Mouse (Mus musculus) midbrain, embryonic 14.5 days (tissue): ENCODE measurements around the gene Scyl3. TPM values are rescaled to one million over a fixed set of nuclear protein-coding genes. Genes with fewer than 3 reads are reported as not detected.

ENCODE experiments used
- ATAC-seq: fragments of 200-750 bp; cut with Nextera tagmentation; 2 replicates; pipeline ENCODE4 v1.8.0; 2017; ENCODE audit warnings: moderate number of reproducible peaks, moderate library complexity; ENCODE audit not compliant: low FRiP score, low TSS enrichment
- DNase-seq: peaks from one replicate; pipeline ENCODE4 v3.0.0-alpha.2; 2015
- H3K27ac ChIP-seq: fragments of 300-500 bp; sonication (generic); replicated peaks from 2 replicates; pipeline ENCODE4 v1.5.1; 2014; ENCODE audit warnings: mild to moderate bottlenecking, low read depth, low read length, moderate library complexity
- H3K27me3 ChIP-seq: fragments of 300-500 bp; sonication (generic); 2 replicates; pipeline ENCODE4 v1.6.1; 2014; ENCODE audit warnings: low read length, control low read depth, mixed read lengths; ENCODE audit not compliant: control insufficient read depth, insufficient read depth
- H3K36me3 ChIP-seq: fragments of 300-500 bp; sonication (generic); 2 replicates; pipeline ENCODE4 v1.6.1; 2014; ENCODE audit warnings: low read length, control low read depth; ENCODE audit not compliant: control insufficient read depth, insufficient read depth
- H3K4me1 ChIP-seq: fragments of 300-500 bp; sonication (generic); 2 replicates; pipeline ENCODE4 v1.6.1; 2014; ENCODE audit warnings: mild to moderate bottlenecking, antibody characterized with exemption, low read length, control low read depth; ENCODE audit not compliant: control insufficient read depth, insufficient read depth
- H3K4me2 ChIP-seq: fragments of 300-500 bp; sonication (generic); 2 replicates; pipeline ENCODE4 v1.6.1; 2014; ENCODE audit warnings: mild to moderate bottlenecking, low read length, moderate library complexity
- H3K4me3 ChIP-seq: fragments of 300-500 bp; sonication (generic); replicated peaks from 2 replicates; pipeline ENCODE4 v1.5.1; 2014; ENCODE audit warnings: low read depth, low read length
- H3K9ac ChIP-seq: fragments of 300-500 bp; sonication (generic); replicated peaks from 2 replicates; pipeline ENCODE4 v1.6.1; 2014; ENCODE audit warnings: mild to moderate bottlenecking, low read length, moderate library complexity
- H3K9me3 ChIP-seq: fragments of 300-500 bp; sonication (generic); 2 replicates; pipeline ENCODE4 v1.6.1; 2016; ENCODE audit warnings: low read length, control low read depth, mixed read lengths; ENCODE audit not compliant: control insufficient read depth
- WGBS: fragments of 180-500 bp; shearing (Covaris S2); extraction: QIAGEN DNeasy Blood & Tissue Kit; methylation state at CpG from one replicate; pipeline ENCODE4 v1.1.7; 2014; 5-methylcytosine and 5-hydroxymethylcytosine counted together
- polyA plus RNA-seq: library from polyadenylated mRNA; unstranded; fragments of >200 nt; fragmentation: Nextera tagmentation; extraction: Ambion mirVana; gene quantifications from 2 replicates; pipeline ENCODE4 v1.2.1, GENCODE M21; 2014

The Scyl3 gene
- polyA plus RNA-seq, 1 experiment from 2014 or later, result 17.5 TPM

DNA sequence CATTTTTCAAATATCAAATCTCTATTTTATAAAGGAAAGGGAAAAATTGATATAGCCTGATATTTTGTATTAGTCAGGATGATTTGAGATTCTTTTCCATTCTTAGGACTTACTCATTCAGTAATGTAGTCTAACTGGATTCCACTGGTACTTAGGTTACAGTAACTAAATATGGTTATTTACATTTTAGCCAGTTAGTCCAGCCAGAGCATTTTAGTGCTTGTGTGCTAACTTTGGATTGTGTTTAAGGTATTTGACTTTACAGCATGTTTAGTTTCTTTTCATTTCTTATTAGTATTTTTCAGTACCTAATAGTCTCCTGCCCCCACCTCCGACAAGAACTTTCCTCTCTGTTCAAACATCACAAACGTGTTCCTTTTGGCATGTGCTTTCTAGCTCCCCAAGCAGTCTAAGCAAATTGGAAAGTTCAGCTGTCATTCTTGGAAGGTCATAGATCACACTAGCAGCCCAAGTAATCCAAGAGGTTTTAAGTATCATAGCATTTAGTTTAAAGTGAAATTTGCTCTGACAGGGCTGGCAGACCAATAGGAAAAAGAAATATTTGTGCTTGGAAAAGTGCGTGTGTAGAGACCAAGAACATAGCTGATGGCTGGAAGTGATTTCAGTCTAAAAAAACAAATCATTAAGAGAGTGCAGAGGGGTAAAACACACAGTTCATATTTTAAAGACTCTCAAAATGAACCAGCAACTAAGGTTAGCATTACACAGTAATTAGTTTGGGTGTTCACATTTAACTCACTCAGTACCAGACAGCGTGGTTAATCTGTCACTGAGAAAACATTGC, 21.7 kb upstream of the Scyl3 start:
- no peak overlapping the region for H3K4me2 ChIP-seq
- no peaks in the 10 kb centered on the region for H3K27me3 ChIP-seq
- ATAC-seq (no peak), DNase-seq (no peak)
- H3K36me3 ChIP-seq, result no peaks in the 10 kb centered on the region
- no peak overlapping the region for H3K27ac ChIP-seq
- no peak overlapping the region for H3K9ac ChIP-seq
- no peaks in the 10 kb centered on the region for H3K4me1 ChIP-seq
- H3K4me3 ChIP-seq, result no peak overlapping the region
- no peaks in the 10 kb centered on the region for H3K9me3 ChIP-seq
- WGBS, result 84% methylated on average over 4 of the region's 4 CpGs

DNA sequence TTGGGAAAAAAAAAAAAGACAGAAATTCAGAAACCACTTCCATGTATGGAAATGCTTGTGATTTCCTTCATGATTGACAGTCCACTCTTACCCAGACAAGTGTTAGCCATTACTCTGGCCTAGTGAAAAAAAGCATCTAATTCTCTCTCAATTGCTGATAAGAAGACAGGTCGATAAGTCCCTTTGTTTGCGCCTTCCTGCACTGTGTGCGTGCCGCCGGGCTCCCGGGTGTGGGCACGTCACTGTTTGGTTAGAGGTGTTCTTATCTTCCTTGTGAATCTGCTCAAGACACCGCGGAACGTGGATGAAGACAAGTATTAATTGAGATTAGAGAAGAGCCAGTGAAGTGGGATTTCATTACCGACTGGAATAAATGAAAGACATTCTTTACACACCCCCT, 20.5 kb upstream of the Scyl3 start:
- Histone ChIP-seq H3K9me3 (no peaks in the 10 kb centered on the region), H3K27ac (no peak overlapping the region), H3K27me3 (no peaks in the 10 kb centered on the region), H3K9ac (no peak overlapping the region), H3K36me3 (0 out of 2 replicates have a peak, but pooled peaks cover 6% of the 10 kb centered on the region), H3K4me3 (no peak overlapping the region), H3K4me1 (no peaks in the 10 kb centered on the region), H3K4me2 (no peak overlapping the region)
- WGBS, result 60% methylated on average over 11 of the region's 11 CpGs
- peak; percentile 12 for DNase-seq
- ATAC-seq, result no peak

DNA sequence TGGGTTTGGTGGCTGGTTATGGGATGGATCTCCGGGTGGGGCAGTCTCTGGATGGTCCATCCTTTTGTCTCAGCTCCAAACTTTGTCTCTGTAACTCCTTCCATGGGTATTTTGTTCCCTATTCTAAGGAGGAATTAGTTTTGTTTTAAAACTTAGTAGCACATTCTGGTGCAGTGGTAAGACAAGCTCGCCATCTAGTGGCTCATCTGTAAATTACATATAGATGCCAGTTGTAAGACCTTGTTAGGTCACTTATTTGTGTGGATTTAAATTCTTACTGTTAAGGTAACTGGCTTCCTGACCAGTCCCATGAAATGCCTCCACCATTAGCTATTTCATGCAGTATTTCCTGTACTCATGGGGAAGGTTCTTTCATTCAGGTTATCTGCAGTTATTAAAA, 18.6 kb upstream of the Scyl3 start:
- Histone ChIP-seq H3K27ac (no peak overlapping the region), H3K4me3 (no peak overlapping the region), H3K9ac (no peak overlapping the region), H3K36me3 (0 out of 2 replicates have a peak, but pooled peaks cover 8% of the 10 kb centered on the region), H3K4me2 (no peak overlapping the region), H3K9me3 (no peaks in the 10 kb centered on the region), H3K4me1 (no peaks in the 10 kb centered on the region), H3K27me3 (no peaks in the 10 kb centered on the region)
- no peak for ATAC-seq
- WGBS, result 8% methylated on average over 2 of the region's 2 CpGs
- peak; percentile 85 for DNase-seq

DNA sequence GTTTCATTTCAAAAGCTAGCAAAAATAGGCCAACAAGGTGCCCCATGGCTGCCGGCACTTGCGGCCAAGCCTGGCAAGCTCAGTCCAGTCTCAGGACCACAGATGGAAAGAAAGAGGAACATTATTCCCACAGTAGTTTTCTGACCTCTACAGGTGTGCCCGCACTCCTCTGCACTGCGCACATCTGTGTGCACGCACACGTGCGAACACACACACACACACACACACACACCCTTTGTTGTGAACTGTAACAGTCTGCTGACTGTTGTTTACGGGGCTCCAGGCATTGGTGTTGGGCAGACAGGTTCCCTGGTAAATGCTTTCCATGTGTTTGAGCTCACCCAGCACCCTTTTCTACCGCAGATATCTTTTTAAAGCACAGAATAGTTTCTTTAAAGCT, 18.1 kb upstream of the Scyl3 start:
- 95% methylated on average over 9 of the region's 9 CpGs for WGBS
- Histone ChIP-seq H3K4me2 (no peak overlapping the region), H3K27me3 (no peaks in the 10 kb centered on the region), H3K9ac (no peak overlapping the region), H3K27ac (no peak overlapping the region), H3K9me3 (no peaks in the 10 kb centered on the region), H3K36me3 (peaks cover 11% of the 10 kb centered on the region; the same call in 1 of the 2 replicates), H3K4me3 (no peak overlapping the region), H3K4me1 (no peaks in the 10 kb centered on the region)
- ATAC-seq, result no peak
- no peak for DNase-seq

DNA sequence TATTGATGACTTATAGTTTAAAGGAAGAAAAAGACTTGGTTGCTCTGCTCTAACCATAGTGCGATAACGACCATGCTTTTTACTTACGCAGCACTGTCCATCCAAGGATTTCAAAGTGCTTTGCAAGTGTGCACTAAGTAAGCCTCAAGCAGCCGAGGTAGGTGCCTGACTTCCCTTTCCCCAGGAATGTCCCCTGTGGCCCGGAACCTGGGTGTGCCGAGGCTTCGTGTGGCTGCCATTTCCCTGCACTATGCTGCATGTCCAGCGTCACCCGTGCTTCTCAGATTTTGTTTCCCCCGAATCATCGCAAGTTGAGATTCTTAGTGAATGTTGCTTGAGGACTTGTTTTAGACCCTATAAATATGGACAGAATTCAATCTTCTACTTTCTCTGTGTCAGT, 16.9 kb upstream of the Scyl3 start:
- ATAC-seq (no peak), DNase-seq (no peak)
- Histone ChIP-seq H3K27me3 (no peaks in the 10 kb centered on the region), H3K27ac (no peak overlapping the region), H3K4me2 (no peak overlapping the region), H3K9me3 (no peaks in the 10 kb centered on the region), H3K4me1 (no peaks in the 10 kb centered on the region), H3K9ac (no peak overlapping the region), H3K36me3 (peaks cover 23% of the 10 kb centered on the region), H3K4me3 (no peak overlapping the region)
- WGBS, result 93% methylated on average over 11 of the region's 11 CpGs

DNA sequence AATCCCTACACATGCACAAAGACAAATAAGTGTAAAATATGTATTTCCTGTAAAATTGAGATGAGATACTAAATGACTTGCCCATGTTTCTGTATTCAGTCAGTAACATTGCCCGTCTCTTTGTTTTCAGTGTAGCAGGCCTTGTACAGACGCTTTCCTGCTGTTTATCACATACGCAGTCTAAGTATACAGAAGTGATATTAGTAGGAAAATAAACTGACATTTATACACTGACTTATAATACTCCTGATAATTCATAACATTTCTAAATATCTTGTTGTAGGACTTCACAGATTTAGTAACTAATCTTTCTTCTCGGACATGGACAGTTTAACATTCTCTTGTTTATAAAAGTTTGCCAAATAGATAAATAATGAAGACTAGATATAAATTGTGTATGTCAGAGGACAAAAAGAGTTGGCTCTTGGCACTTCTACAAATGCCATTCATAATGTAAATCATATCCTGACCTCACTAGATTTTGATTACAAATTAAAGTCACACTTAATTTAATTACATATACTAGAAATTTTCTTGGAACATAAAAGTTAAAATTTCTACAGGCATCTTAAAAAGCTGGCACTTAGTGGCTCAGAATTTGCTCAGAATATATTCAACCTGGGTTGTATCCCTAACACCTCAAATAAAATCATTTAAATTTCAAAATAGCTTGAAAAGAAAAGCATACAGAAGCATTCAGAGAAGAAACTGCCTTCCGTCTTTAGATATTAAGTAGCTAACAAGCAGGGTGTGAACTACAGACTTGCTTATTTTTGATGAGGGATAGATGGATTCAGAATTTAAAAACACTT, 11.3 kb upstream of the Scyl3 start:
- H3K4me2 ChIP-seq, result no peak overlapping the region
- no peak for DNase-seq
- H3K4me1 ChIP-seq, result no peaks in the 10 kb centered on the region
- no peak overlapping the region for H3K4me3 ChIP-seq
- peaks cover 33% of the 10 kb centered on the region for H3K36me3 ChIP-seq
- 97% methylated on average over 5 of the region's 5 CpGs for WGBS
- H3K9me3 ChIP-seq, result no peaks in the 10 kb centered on the region
- no peak overlapping the region for H3K27ac ChIP-seq
- no peak overlapping the region for H3K9ac ChIP-seq
- no peak for ATAC-seq
- no peaks in the 10 kb centered on the region for H3K27me3 ChIP-seq

DNA sequence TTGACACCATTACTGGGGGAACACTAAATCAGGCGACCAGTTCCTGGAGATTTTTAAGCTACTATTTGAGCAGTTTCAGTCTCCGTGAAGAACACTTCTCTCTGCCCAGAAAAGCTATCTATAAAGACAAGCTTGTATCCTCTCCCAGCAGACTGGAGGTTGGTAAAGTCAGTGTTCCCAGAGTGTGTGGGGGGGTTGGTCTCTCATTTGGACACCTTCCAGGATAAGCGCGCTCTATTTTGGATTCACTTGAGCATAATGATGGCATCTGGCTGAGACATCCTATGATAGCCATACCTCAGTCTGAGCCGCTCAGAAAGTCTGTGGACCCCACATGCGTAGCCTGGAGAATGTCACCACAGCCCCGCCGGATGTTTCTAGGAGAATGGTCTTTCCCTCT, 4.8 kb upstream of the Scyl3 start:
- ATAC-seq (no peak), DNase-seq (no peak)
- no peaks in the 10 kb centered on the region for H3K36me3 ChIP-seq
- no peak overlapping the region for H3K27ac ChIP-seq
- H3K4me2 ChIP-seq, result no peak overlapping the region
- no peaks in the 10 kb centered on the region for H3K27me3 ChIP-seq
- no peaks in the 10 kb centered on the region for H3K9me3 ChIP-seq
- peaks cover 3% of the 10 kb centered on the region; the same call in 1 of the 2 replicates for H3K4me1 ChIP-seq
- H3K4me3 ChIP-seq, result no peak overlapping the region
- H3K9ac ChIP-seq, result no peak overlapping the region
- 94% methylated on average over 8 of the region's 8 CpGs for WGBS

DNA sequence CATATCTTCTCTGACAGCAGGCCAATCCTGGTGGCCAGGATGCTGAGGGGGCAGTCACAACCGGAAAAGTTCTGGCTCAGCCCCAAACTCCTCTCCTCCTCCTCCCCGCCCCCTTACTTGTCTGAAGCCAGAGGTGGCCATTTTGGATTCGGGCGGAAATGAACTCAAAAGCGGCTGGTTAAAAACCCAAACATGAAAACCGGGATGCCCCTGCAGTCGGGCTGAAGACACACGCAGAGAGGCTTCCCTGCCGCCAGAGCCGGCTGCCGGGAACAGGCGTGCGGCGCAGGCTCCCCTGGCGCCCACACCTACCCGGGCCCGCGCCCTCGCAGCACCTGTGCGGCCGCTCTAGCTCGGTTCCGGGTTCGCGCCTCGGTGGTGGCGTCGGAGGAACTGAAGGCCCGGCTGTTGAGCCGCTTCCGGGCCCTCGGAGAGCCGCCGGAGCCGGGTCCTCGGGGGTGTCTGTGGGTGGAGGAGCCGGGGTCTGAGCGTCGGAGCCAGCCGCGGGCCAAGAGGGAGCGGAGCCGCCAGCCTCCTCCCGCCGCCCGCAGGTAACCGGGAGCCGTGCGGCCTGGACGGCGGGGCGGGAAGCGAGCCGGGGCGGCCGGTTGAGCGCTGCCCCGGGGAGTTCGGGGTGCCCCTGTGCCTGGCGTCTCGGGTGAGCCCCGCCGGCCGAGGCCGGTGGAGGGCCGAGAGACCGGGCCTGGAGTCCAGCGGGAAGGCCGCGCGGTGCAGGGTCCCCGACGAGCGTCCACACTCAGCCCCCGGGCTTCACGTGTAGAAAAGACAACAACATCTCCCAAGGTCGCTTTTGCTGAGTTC, 947 bp downstream of the Scyl3 start:
- no peaks in the 10 kb centered on the region for H3K9me3 ChIP-seq

More for the DNA sequence above, 947 bp downstream of the Scyl3 start:
- peak overlapping the region; percentile 86 for H3K27ac ChIP-seq
- peak overlapping the region; percentile 96 for H3K9ac ChIP-seq
- peaks cover 12% of the 10 kb centered on the region for H3K4me1 ChIP-seq
- H3K4me3 ChIP-seq, result peak overlapping the region; percentile 93
- no peaks in the 10 kb centered on the region for H3K27me3 ChIP-seq
- H3K4me2 ChIP-seq, result peak overlapping the region; percentile 80
- DNase-seq (peak; percentile 96), ATAC-seq (peak; percentile 94)
- WGBS, result under 1% methylated on average over 77 of the region's 77 CpGs
- peaks cover 16% of the 10 kb centered on the region for H3K36me3 ChIP-seq
